Mouse (Mus musculus) thymus, postnatal 25 days (tissue): ENCODE data around the gene Jsrp1.
"Not testable (repeated sequence)": the region's sequence is repeated elsewhere in the genome, so short reads cannot be mapped to it uniquely, and the experiment has no call there.

ENCODE experiments used
- DNase-seq: peaks from one replicate; pipeline ENCODE4 v3.0.0; 2022

Gene Jsrp1

GRCm38 (mm10) chr10:80831136-80831535, 17.8 kb upstream of the Jsrp1 start:
- peak; percentile 61 for DNase-seq

GRCm38 (mm10) chr10:80829359-80830278, 16.3 kb upstream of the Jsrp1 start:
- DNase-seq, result no peak

GRCm38 (mm10) chr10:80828587-80828986, 15.3 kb upstream of the Jsrp1 start:
- DNase-seq, result not testable (repeated sequence)

GRCm38 (mm10) chr10:80827870-80828420, 14.6 kb upstream of the Jsrp1 start:
- no peak for DNase-seq

GRCm38 (mm10) chr10:80827063-80827869, 14.0 kb upstream of the Jsrp1 start:
- no peak for DNase-seq

GRCm38 (mm10) chr10:80826151-80827062, 13.1 kb upstream of the Jsrp1 start, which contains the start of gene Oaz1:
Oaz1 (plus strand) TSS chr10:80826656.
- peak; percentile 98 for DNase-seq

GRCm38 (mm10) chr10:80824827-80825226, 11.5 kb upstream of the Jsrp1 start:
- DNase-seq, result no peak

- DNase-seq, result peak; percentile 53
These were observed 10.7 kb upstream of the Jsrp1 start for GRCm38 (mm10) chr10:80823847-80824643.

GRCm38 (mm10) chr10:80823316-80823715, 10.0 kb upstream of the Jsrp1 start:
- DNase-seq, result no peak

GRCm38 (mm10) chr10:80822528-80822927, 9.2 kb upstream of the Jsrp1 start:
- DNase-seq, result no peak

GRCm38 (mm10) chr10:80821991-80822390, 8.7 kb upstream of the Jsrp1 start:
- DNase-seq, result peak; percentile 45

- DNase-seq, result no peak
These were observed 6.1 kb upstream of the Jsrp1 start for GRCm38 (mm10) chr10:80819406-80819805.

- no peak for DNase-seq
These were observed 5.4 kb upstream of the Jsrp1 start for GRCm38 (mm10) chr10:80818599-80819281.

- DNase-seq, result not testable (repeated sequence)
These were observed 4.7 kb upstream of the Jsrp1 start for GRCm38 (mm10) chr10:80817955-80818354.

GRCm38 (mm10) chr10:80817164-80817563, 3.9 kb upstream of the Jsrp1 start:
- no peak for DNase-seq

- DNase-seq, result not testable (repeated sequence)
These were observed 3.0 kb upstream of the Jsrp1 start for GRCm38 (mm10) chr10:80816303-80816702.

GRCm38 (mm10) chr10:80814800-80815199, 1.5 kb upstream of the Jsrp1 start:
- no peak for DNase-seq

- DNase-seq, result no peak
These were observed 782 bp downstream of the Jsrp1 start for GRCm38 (mm10) chr10:80812391-80813041.

GRCm38 (mm10) chr10:80810084-80810483, 3.2 kb downstream of the Jsrp1 start:
- no peak for DNase-seq

- no peak for DNase-seq
These were observed 4.2 kb downstream of the Jsrp1 start for GRCm38 (mm10) chr10:80808985-80809632.
